Mouse (Mus musculus) thymus, postnatal 0 days (tissue): ENCODE data around the gene Msh5. TPM values are rescaled to one million over a fixed set of nuclear protein-coding genes. Genes with fewer than 3 reads are reported as not detected.
"Not testable (repeated sequence)": the region's sequence is repeated elsewhere in the genome, so short reads cannot be mapped to it uniquely, and the experiment has no call there.

Experiments used
- DNase-seq: peaks from one replicate; pipeline ENCODE4 v3.0.0-alpha.2; 2015; ENCODE audit warnings: low spot score
- polyA plus RNA-seq: library from polyadenylated mRNA; unstranded; fragments of >200 nt; fragmentation: Nextera tagmentation; extraction: Ambion mirVana; gene quantifications from 2 replicates; pipeline ENCODE4 v1.2.1, GENCODE M21; 2015

Msh5 gene
- polyA plus RNA-seq, 1 experiment from 2014 or later, result 13.5 TPM

- DNase-seq, result no peak
Measured at GRCm38 (mm10) chr17:35048932-35049440, 2.4 kb upstream of the Msh5 start.

- peak; percentile 70 for DNase-seq
Measured at GRCm38 (mm10) chr17:35048149-35048931, 1.8 kb upstream of the Msh5 start.

GRCm38 (mm10) chr17:35047688-35048087, 1.1 kb upstream of the Msh5 start:
- DNase-seq, result no peak

- DNase-seq, result no peak
Measured at GRCm38 (mm10) chr17:35045807-35046680, 501 bp downstream of the Msh5 start.

GRCm38 (mm10) chr17:35044904-35045806, 1.4 kb downstream of the Msh5 start:
- DNase-seq, result no peak

GRCm38 (mm10) chr17:35043794-35044193, 2.8 kb downstream of the Msh5 start:
- DNase-seq, result no peak

GRCm38 (mm10) chr17:35039121-35039873, 7.2 kb downstream of the Msh5 start:
- DNase-seq, result no peak

- no peak for DNase-seq
Measured at GRCm38 (mm10) chr17:35034896-35035295, 11.6 kb downstream of the Msh5 start.

GRCm38 (mm10) chr17:35033703-35034102, 12.8 kb downstream of the Msh5 start:
- not testable (repeated sequence) for DNase-seq

- DNase-seq, result peak; percentile 20
Measured at GRCm38 (mm10) chr17:35032323-35032870, 14.1 kb downstream of the Msh5 start.

GRCm38 (mm10) chr17:35031880-35032279, 14.7 kb downstream of the Msh5 start:
- no peak for DNase-seq

- DNase-seq, result no peak
Measured at GRCm38 (mm10) chr17:35031272-35031671, 15.3 kb downstream of the Msh5 start.

GRCm38 (mm10) chr17:35029691-35030532, 16.6 kb downstream of the Msh5 start:
- peak; percentile 67 for DNase-seq

- DNase-seq, result no peak
Measured at GRCm38 (mm10) chr17:35028315-35028714, 18.2 kb downstream of the Msh5 start.

GRCm38 (mm10) chr17:35027277-35028068, 19.1 kb downstream of the Msh5 start, which contains the start of gene Sapcd1:
Gene Sapcd1, minus strand, starts transcription at chr17:35028016.
- DNase-seq, result peak; percentile 36

- no peak for DNase-seq
Measured at GRCm38 (mm10) chr17:35026206-35026605, 20.3 kb downstream of the Msh5 start.

- DNase-seq, result no peak
Measured at GRCm38 (mm10) chr17:35024691-35025488, 21.7 kb downstream of the Msh5 start.
